Mouse (Mus musculus) neural tube, embryonic 10.5 days (tissue): ENCODE data around the gene Gm21256.
"Not testable (repeated sequence)": the region's sequence is repeated elsewhere in the genome, so short reads cannot be mapped to it uniquely, and the experiment has no call there.

ENCODE experiments used
- DNase-seq: peaks from one replicate; pipeline ENCODE4 v3.0.0-alpha.2; 2017; ENCODE audit warnings: low spot score; ENCODE audit errors: extremely low spot score

The Gm21256 gene

DNA sequence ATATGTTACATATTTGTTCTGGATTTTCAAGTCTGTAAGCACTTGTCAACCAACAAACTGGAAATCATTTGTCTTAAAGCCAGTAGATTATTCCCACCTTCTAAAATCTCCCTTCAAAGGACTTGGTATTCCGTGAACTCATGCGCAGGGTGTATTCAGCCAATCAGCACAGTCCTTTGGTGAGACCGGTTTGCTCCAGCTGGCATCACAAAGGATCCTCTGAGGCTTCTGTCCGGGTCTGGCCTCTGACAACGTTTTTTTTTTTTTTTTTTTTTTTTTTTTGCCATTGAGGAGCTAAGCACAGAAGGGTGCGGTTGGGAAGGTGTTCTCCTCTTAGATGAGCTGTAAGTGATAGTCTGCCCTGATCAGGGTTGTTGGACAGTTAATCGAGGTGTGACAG is at the start of gene Gm21256:
Gm21256 (plus strand) TSS at position 301 of the 400 bp plus-strand sequence.
- DNase-seq = not testable (repeated sequence)
